Mouse (Mus musculus): ENCODE measurements around the gene Gm20431. TPM values are rescaled to one million over a fixed set of nuclear protein-coding genes. Genes with fewer than 3 reads are reported as not detected.

The Gm20431 gene
- total RNA-seq, 2 experiments from 2014 or later = 30.8 to 32.7 TPM

- intact Hi-C loops (cut with DNase I) = loop anchor here (2.0 to 10.0 kb wide), 2 partner anchors 205 to 305 kb away; no protein-coding TSS in a partner anchor
- DNase-seq = peak; percentile 37
Measured at GRCm38 (mm10) chr2:167689501-167690218, 28.4 kb upstream of the Gm20431 start, which contains the start of gene Tmem189. Gene Tmem189 (minus strand): TSS chr2:167689822.

- DNase-seq = peak; percentile 73
- intact Hi-C loops (cut with DNase I) = loop anchor here (2.0 to 10.0 kb wide), 2 partner anchors 206 to 306 kb away; no protein-coding TSS in a partner anchor
Measured at GRCm38 (mm10) chr2:167688498-167689451, 27.5 kb upstream of the Gm20431 start, which contains the start of gene Cebpb. Gene Cebpb (plus strand): TSS chr2:167688915.

- intact Hi-C loops (cut with DNase I) = loop anchor here (2.0 to 10.0 kb wide), 2 partner anchors 207 to 307 kb away; no protein-coding TSS in a partner anchor
- no peak for DNase-seq
Measured at GRCm38 (mm10) chr2:167688126-167688497, 26.8 kb upstream of the Gm20431 start.

- intact Hi-C loops (cut with DNase I) = loop anchor here (2.0 to 10.0 kb wide), 2 partner anchors 207 to 307 kb away; no protein-coding TSS in a partner anchor
- DNase-seq = no peak
Measured at GRCm38 (mm10) chr2:167687651-167688101, 26.4 kb upstream of the Gm20431 start.

- DNase-seq = no peak
- intact Hi-C loops (cut with DNase I) = loop anchor here (10.0 kb wide), 1 partner anchor 308 kb away; no protein-coding TSS in a partner anchor
Measured at GRCm38 (mm10) chr2:167687250-167687586, 25.9 kb upstream of the Gm20431 start.

- intact Hi-C loops (cut with DNase I) = loop anchor here (10.0 kb wide), 1 partner anchor 308 kb away; no protein-coding TSS in a partner anchor
Measured at GRCm38 (mm10) chr2:167686382-167687249, 25.3 kb upstream of the Gm20431 start.

GRCm38 (mm10) chr2:167685865-167686264 lies 24.6 kb upstream of the Gm20431 start:
- intact Hi-C loops (cut with DNase I) = loop anchor here (10.0 kb wide), 1 partner anchor 309 kb away; no protein-coding TSS in a partner anchor
- DNase-seq = no peak

More at GRCm38 (mm10) chr2:167686382-167687249, 25.3 kb upstream of the Gm20431 start:
- DNase-seq = no peak

- intact Hi-C loops (cut with DNase I) = loop anchor here (10.0 kb wide), 1 partner anchor 310 kb away; no protein-coding TSS in a partner anchor
- DNase-seq = peak; percentile 96
Measured at GRCm38 (mm10) chr2:167685137-167685536, 23.8 kb upstream of the Gm20431 start.

- intact Hi-C loops (cut with DNase I) = loop anchor here (10.0 kb wide), 1 partner anchor 311 kb away; no protein-coding TSS in a partner anchor
- DNase-seq = no peak
Measured at GRCm38 (mm10) chr2:167683721-167684120, 22.4 kb upstream of the Gm20431 start.

- peak; percentile 66 for DNase-seq
- intact Hi-C loops (cut with DNase I) = loop anchor here (10.0 kb wide), 1 partner anchor 314 kb away; no protein-coding TSS in a partner anchor
Measured at GRCm38 (mm10) chr2:167680657-167681056, 19.4 kb upstream of the Gm20431 start.

GRCm38 (mm10) chr2:167679902-167680430 lies 18.7 kb upstream of the Gm20431 start:
- peak; percentile 87 for DNase-seq
- intact Hi-C loops (cut with DNase I) = loop anchor here (5.0 to 10.0 kb wide), 2 partner anchors 143 to 315 kb away; partner anchors contain the start of gene Snai1

- no peak for DNase-seq
- intact Hi-C loops (cut with DNase I) = loop anchor here (5.0 kb wide), 1 partner anchor 141 kb away; the partner anchor contains the start of gene Snai1
Measured at GRCm38 (mm10) chr2:167678600-167678999, 17.3 kb upstream of the Gm20431 start.

GRCm38 (mm10) chr2:167675120-167675909 lies 14.0 kb upstream of the Gm20431 start:
- intact Hi-C loops (cut with DNase I) = loop anchor here (5.0 kb wide), 1 partner anchor 138 kb away; the partner anchor contains the start of gene Snai1
- no peak for DNase-seq

GRCm38 (mm10) chr2:167672212-167672685 lies 11.0 kb upstream of the Gm20431 start:
- DNase-seq = peak; percentile 50
- intact Hi-C loops (cut with DNase I) = no loop called here

GRCm38 (mm10) chr2:167671101-167671633 lies 9.9 kb upstream of the Gm20431 start:
- intact Hi-C loops (cut with DNase I) = no loop called here
- DNase-seq = no peak

GRCm38 (mm10) chr2:167669398-167669797 lies 8.1 kb upstream of the Gm20431 start:
- no peak for DNase-seq
- intact Hi-C loops (cut with DNase I) = no loop called here

- DNase-seq = no peak
- intact Hi-C loops (cut with DNase I) = no loop called here
Measured at GRCm38 (mm10) chr2:167668426-167668825, 7.1 kb upstream of the Gm20431 start.
